Mouse (Mus musculus): ENCODE results near the gene Gm43517. TPM values are rescaled to one million over a fixed set of nuclear protein-coding genes. Genes with fewer than 3 reads are reported as not detected.

The Gm43517 gene
- polyA plus RNA-seq, 2 experiments = 0.04 TPM; not detected in 1

- no peak overlapping the region for H3K27ac ChIP-seq (replicated peaks; ENCODE audit: low read depth, low read length)
- H3K4me1 ChIP-seq (ENCODE audit: control insufficient read depth, insufficient read depth, low read length) = 0 out of 2 replicates have a peak, but pooled peaks cover 2% of the 10 kb centered on the region
- DNase-seq (ENCODE audit: low spot score) (no peak), ATAC-seq (ENCODE audit: low FRiP score, low read depth) (peak; percentile 60; the same call in 1 of the 2 replicates)
- H3K4me2 ChIP-seq (replicated peaks; ENCODE audit: low read depth, low read length, severe bottlenecking) = peak overlapping the region; percentile 85
- peaks cover 73% of the 10 kb centered on the region for H3K27me3 ChIP-seq (ENCODE audit: control insufficient read depth, insufficient read depth, low read length)
- H3K36me3 ChIP-seq (ENCODE audit: control insufficient read depth, insufficient read depth, low read length) = no peaks in the 10 kb centered on the region
- H3K4me3 ChIP-seq (replicated peaks; ENCODE audit: low read length) = peak overlapping the region; percentile 39
- no peak for TF ChIP-seq POLR2A (IDR thresholded peaks at IDR 0.05; ENCODE audit: borderline replicate concordance, extremely low read depth, insufficient read depth, insufficient read length)
- 1% methylated on average over 46 of the region's 68 CpGs for WGBS
- H3K9me3 ChIP-seq (ENCODE audit: control insufficient read depth, low read length) = no peaks in the 10 kb centered on the region
- 0 out of 2 replicates have a peak overlapping the region, but pooled peaks have one; percentile 8 for H3K9ac ChIP-seq (ENCODE audit: low read depth, low read length, severe bottlenecking)
These were observed 16.3 kb downstream of the Gm43517 start for GRCm38 (mm10) chr12:49401119-49401795.

- ATAC-seq (ENCODE audit: low FRiP score, low read depth) (no peak), DNase-seq (ENCODE audit: low spot score) (no peak)
- WGBS = under 1% methylated on average over 5 of the region's 5 CpGs
- peak overlapping the region; percentile 85 for H3K4me2 ChIP-seq (replicated peaks; ENCODE audit: low read depth, low read length, severe bottlenecking)
- H3K4me1 ChIP-seq (ENCODE audit: control insufficient read depth, insufficient read depth, low read length) = 0 out of 2 replicates have a peak, but pooled peaks cover 2% of the 10 kb centered on the region
- no peak for TF ChIP-seq POLR2A (IDR thresholded peaks at IDR 0.05; ENCODE audit: borderline replicate concordance, extremely low read depth, insufficient read depth, insufficient read length)
- H3K36me3 ChIP-seq (ENCODE audit: control insufficient read depth, insufficient read depth, low read length) = no peaks in the 10 kb centered on the region
- H3K27me3 ChIP-seq (ENCODE audit: control insufficient read depth, insufficient read depth, low read length) = peaks cover 69% of the 10 kb centered on the region
- no peak overlapping the region for H3K27ac ChIP-seq (replicated peaks; ENCODE audit: low read depth, low read length)
- H3K9me3 ChIP-seq (ENCODE audit: control insufficient read depth, low read length) = no peaks in the 10 kb centered on the region
- no peak overlapping the region for H3K9ac ChIP-seq (ENCODE audit: low read depth, low read length, severe bottlenecking)
- H3K4me3 ChIP-seq (replicated peaks; ENCODE audit: low read length) = peak overlapping the region; percentile 39
These were observed 16.8 kb downstream of the Gm43517 start for GRCm38 (mm10) chr12:49401796-49402130.

GRCm38 (mm10) chr12:49409833-49410232 lies 24.9 kb downstream of the Gm43517 start:
- Histone ChIP-seq H3K27me3 (ENCODE audit: control insufficient read depth, insufficient read depth, low read length) (peaks cover 3% of the 10 kb centered on the region; the same call in 1 of the 2 replicates), H3K9ac (ENCODE audit: low read depth, low read length, severe bottlenecking) (no peak overlapping the region)
- no peak for DNase-seq (ENCODE audit: low spot score)

GRCm38 (mm10) chr12:49417963-49418362 lies 33.0 kb downstream of the Gm43517 start:
- no peaks in the 10 kb centered on the region for H3K4me1 ChIP-seq (ENCODE audit: control insufficient read depth, insufficient read depth, low read length)
- no peak overlapping the region for H3K9ac ChIP-seq (ENCODE audit: low read depth, low read length, severe bottlenecking)
- H3K4me2 ChIP-seq (replicated peaks; ENCODE audit: low read depth, low read length, severe bottlenecking) = no peak overlapping the region
- TF ChIP-seq POLR2A (IDR thresholded peaks at IDR 0.05; ENCODE audit: borderline replicate concordance, extremely low read depth, insufficient read depth, insufficient read length) = no peak
- no peaks in the 10 kb centered on the region for H3K27me3 ChIP-seq (ENCODE audit: control insufficient read depth, insufficient read depth, low read length)
- no peak for DNase-seq (ENCODE audit: low spot score)
- WGBS = 56% methylated on average over 3 of the region's 3 CpGs
- H3K36me3 ChIP-seq (ENCODE audit: control insufficient read depth, insufficient read depth, low read length) = no peaks in the 10 kb centered on the region
- H3K27ac ChIP-seq (replicated peaks; ENCODE audit: low read depth, low read length) = no peak overlapping the region
- no peaks in the 10 kb centered on the region for H3K9me3 ChIP-seq (ENCODE audit: control insufficient read depth, low read length)
- no peak overlapping the region for H3K4me3 ChIP-seq (replicated peaks; ENCODE audit: low read length)
- ATAC-seq (ENCODE audit: low FRiP score, low read depth) = no peak

More at GRCm38 (mm10) chr12:49409833-49410232, 24.9 kb downstream of the Gm43517 start:
- no peak for TF ChIP-seq POLR2A (IDR thresholded peaks at IDR 0.05; ENCODE audit: borderline replicate concordance, extremely low read depth, insufficient read depth, insufficient read length)
- ATAC-seq (ENCODE audit: low FRiP score, low read depth) = no peak
- Histone ChIP-seq H3K9me3 (ENCODE audit: control insufficient read depth, low read length) (no peaks in the 10 kb centered on the region), H3K4me2 (replicated peaks; ENCODE audit: low read depth, low read length, severe bottlenecking) (no peak overlapping the region), H3K27ac (replicated peaks; ENCODE audit: low read depth, low read length) (no peak overlapping the region), H3K36me3 (ENCODE audit: control insufficient read depth, insufficient read depth, low read length) (no peaks in the 10 kb centered on the region), H3K4me1 (ENCODE audit: control insufficient read depth, insufficient read depth, low read length) (no peaks in the 10 kb centered on the region), H3K4me3 (replicated peaks; ENCODE audit: low read length) (no peak overlapping the region)
- 79% methylated on average over 2 of the region's 2 CpGs for WGBS

Other genes with a start within 250 kb of the Gm43517 start
- gene Foxg1, start 2.5 kb upstream of the Gm43517 start, polyA plus RNA-seq (2012; rRNA removed) = 0.12 and 1.2 TPM in 2 replicates
- not detected in 2 replicates for gene Foxg1, start 2.5 kb upstream of the Gm43517 start, polyA plus RNA-seq (2014; fragmentation: Nextera tagmentation; extraction: Ambion mirVana)